Mouse (Mus musculus) testis, adult 2 months (tissue): ENCODE measurements around the gene Ap4s1. TPM values are rescaled to one million over a fixed set of nuclear protein-coding genes. Genes with fewer than 3 reads are reported as not detected.

Source experiments
- H3K27ac ChIP-seq: fragments of 200-500 bp; 2 replicates; pipeline ENCODE4 v1.5.1; 2012; ENCODE audit warnings: low read depth, low read length; ENCODE audit not compliant: control insufficient read depth, insufficient read depth
- H3K27me3 ChIP-seq: fragments of 200-500 bp; 2 replicates; pipeline ENCODE4 v1.6.1; 2012; ENCODE audit warnings: mild to moderate bottlenecking, low read length, moderate library complexity; ENCODE audit not compliant: control insufficient read depth, insufficient read depth
- H3K36me3 ChIP-seq: fragments of 200-500 bp; 2 replicates; pipeline ENCODE4 v1.6.1; 2012; ENCODE audit warnings: mild to moderate bottlenecking, low read length; ENCODE audit not compliant: control insufficient read depth, insufficient read depth
- H3K4me1 ChIP-seq: fragments of 200-500 bp; 2 replicates; pipeline ENCODE4 v1.6.1; 2012; ENCODE audit warnings: low read length; ENCODE audit not compliant: control insufficient read depth, insufficient read depth
- H3K4me3 ChIP-seq: fragments of 200-500 bp; 2 replicates; pipeline ENCODE4 v1.5.1; 2012; ENCODE audit warnings: low read depth, mild to moderate bottlenecking, low read length, moderate library complexity, mixed read lengths; ENCODE audit not compliant: control insufficient read depth
- CTCF ChIP-seq: fragments of 200-500 bp; IDR thresholded peaks from 2 replicates; pipeline ENCODE4 v1.5.1; 2012; ENCODE audit warnings: low read depth, mild to moderate bottlenecking, inconsistent platforms, low read length, moderate library complexity; ENCODE audit not compliant: control insufficient read depth, insufficient read depth, insufficient replicate concordance
- POLR2A ChIP-seq: fragments of 200-500 bp; IDR thresholded peaks from 2 replicates; pipeline ENCODE4 v1.6.1; 2012; ENCODE audit warnings: low read depth, mild to moderate bottlenecking, inconsistent platforms, low read length, moderate library complexity; ENCODE audit not compliant: control insufficient read depth
- polyA plus RNA-seq: library from polyadenylated mRNA; depleted of rRNA; stranded (reverse); fragments of >200 nt; gene quantifications from 2 replicates; pipeline ENCODE4 v1.2.3, GENCODE M21; 2012

The Ap4s1 gene
- polyA plus RNA-seq, 1 experiment = 8.3 TPM

DNA sequence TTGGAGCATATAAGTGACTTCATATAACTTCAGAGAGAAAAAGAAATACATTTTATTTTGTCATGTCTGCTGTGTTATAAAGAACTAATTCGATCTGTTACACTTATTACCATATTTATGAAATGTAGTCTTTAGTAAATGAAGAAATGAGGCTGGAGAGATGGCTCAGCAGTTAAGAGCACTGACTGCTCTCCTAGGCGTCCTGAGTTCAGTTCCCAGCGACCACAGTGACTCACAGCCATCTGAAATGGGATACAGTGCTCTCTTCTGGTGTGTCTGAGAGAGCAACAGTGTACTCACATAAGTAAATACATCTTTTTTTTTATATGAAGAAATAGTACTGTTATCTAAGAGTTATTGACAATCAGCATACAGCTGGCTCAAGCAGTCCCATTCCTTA lies 2.6 kb downstream of the Ap4s1 start:
- Histone ChIP-seq H3K27ac (0 out of 2 replicates have a peak overlapping the region, but pooled peaks have one; percentile 29), H3K4me1 (peaks cover 8% of the 10 kb centered on the region), H3K27me3 (no peaks in the 10 kb centered on the region), H3K4me3 (no peak overlapping the region), H3K36me3 (no peaks in the 10 kb centered on the region)
- TF ChIP-seq POLR2A (no peak), CTCF (no peak)

DNA sequence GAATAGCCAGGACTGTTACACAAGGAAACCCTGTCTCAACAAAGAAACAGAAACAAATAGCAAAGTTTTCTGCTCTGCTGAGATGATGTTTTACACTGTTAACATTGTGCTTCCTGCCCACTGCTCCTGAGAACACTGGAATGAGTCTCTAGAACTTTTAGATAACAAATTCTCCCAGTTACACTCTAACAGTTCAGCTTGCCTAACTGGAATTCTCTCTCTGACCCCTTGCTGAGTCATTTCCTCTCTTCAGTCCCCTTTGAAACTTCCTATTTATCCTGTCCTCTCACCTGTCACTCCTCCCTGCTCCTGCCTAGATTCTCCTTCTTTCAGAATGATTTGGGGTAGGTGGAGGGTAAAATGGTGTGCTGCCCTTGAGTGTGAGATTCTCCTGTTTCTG lies 3.3 kb downstream of the Ap4s1 start:
- Histone ChIP-seq H3K4me1 (peaks cover 6% of the 10 kb centered on the region), H3K27me3 (no peaks in the 10 kb centered on the region), H3K4me3 (no peak overlapping the region), H3K36me3 (no peaks in the 10 kb centered on the region), H3K27ac (peak overlapping the region; percentile 21)
- no peak for TF ChIP-seq POLR2A

DNA sequence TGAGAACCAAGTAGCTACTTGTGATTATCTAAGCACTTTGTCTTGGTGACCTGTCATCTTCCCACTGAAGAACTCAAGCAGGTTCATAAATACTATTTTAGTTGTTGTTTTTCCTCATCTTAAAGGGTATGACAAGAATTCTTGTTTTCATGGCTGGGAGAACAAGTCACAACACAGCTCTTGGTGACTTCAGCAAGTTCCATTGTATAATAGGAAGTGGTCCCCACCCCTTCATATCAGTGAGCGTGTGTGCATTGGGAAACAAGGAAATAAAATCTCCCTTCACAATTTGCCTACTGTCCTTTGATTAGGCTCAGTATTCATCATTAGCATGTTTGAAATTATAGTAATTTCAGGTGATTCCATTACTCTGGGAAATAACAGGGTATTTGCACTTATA lies 4.1 kb downstream of the Ap4s1 start:
- H3K27ac ChIP-seq = no peak overlapping the region
- TF ChIP-seq CTCF (no peak), POLR2A (no peak)
- no peaks in the 10 kb centered on the region for H3K36me3 ChIP-seq

DNA sequence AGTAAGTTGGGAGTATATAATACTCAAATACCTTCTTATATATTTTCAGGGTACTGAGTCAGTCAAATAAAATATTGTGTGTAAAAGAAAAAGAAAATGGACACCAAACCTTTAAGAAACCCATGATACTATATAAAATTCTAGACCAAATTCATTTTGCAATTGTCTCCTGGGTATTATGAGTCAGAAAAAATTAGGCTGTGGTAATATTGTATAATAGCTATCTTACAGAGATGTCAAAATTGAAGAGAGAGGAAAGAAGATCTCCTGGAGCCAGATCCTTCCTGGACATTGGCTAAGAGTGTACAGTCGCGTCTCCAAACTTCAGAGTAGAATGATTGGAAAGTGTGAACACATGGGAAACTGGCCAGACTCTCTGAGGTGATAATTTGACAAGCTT lies 5.3 kb downstream of the Ap4s1 start:
- TF ChIP-seq CTCF (no peak), POLR2A (no peak)
- H3K36me3 ChIP-seq = no peaks in the 10 kb centered on the region

More for the DNA sequence above, 4.1 kb downstream of the Ap4s1 start:
- peaks cover 4% of the 10 kb centered on the region for H3K4me1 ChIP-seq
- H3K4me3 ChIP-seq = no peak overlapping the region
- H3K27me3 ChIP-seq = no peaks in the 10 kb centered on the region

DNA sequence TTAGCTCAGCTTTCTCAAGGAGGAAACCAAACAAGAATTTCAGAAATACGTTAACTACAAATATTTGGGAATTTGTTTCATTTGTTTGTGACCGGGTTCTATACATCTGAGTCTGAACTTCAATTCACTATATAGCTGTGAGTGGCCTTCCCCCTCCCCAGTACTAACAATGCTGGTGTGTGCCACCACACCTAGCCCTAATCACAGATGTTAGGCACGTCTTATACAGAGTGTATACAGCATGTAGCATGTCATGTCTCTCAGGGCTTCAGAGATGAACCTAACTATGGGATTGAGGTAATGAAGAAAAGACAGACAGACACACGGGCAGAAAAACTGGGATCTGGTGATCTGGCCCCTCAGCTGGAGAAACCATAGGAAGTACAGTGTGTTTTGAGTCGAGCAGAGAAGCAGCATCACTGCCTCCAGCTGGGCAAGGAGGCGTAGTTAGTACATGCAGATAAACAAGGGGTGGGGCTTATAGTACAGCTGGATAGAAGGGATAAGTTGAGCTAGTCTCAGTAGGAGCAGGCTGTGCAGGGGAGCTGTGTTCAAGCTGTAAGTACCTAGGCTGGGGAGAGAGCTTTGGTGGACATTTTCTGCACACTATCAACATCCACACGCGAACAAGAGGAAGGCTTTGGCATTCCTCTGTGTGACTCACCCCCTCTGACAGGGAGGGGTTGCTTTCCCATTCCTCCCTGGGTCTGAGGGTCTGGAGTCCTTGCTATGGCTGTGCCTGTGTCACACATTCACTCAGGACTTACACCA lies 9.0 kb downstream of the Ap4s1 start:
- Histone ChIP-seq H3K4me3 (no peak overlapping the region), H3K4me1 (no peaks in the 10 kb centered on the region), H3K27me3 (no peaks in the 10 kb centered on the region), H3K27ac (no peak overlapping the region), H3K36me3 (no peaks in the 10 kb centered on the region)
- TF ChIP-seq CTCF (no peak), POLR2A (no peak)

More for the DNA sequence above, 5.3 kb downstream of the Ap4s1 start:
- no peak overlapping the region for H3K27ac ChIP-seq
- H3K27me3 ChIP-seq = no peaks in the 10 kb centered on the region
- H3K4me1 ChIP-seq = peaks cover 4% of the 10 kb centered on the region
- no peak overlapping the region for H3K4me3 ChIP-seq

DNA sequence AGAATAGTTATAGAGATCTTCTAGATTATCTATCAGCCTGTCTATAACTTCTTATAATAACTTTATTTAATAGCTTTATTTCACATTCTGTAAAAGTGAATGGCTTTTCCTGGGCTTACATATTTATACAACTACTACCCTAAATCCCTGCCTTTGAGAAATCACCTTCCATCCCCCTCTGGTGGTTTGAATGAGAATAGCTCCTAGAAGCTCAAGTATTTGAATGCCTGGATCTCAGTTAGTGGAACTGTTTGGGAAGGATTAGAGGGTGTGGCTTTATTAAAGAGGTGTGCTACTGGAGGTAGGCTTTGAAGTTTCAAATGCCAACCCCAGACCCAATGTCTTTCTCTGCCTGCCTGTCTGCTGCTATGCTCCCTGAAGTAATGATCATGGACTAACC lies 10.9 kb downstream of the Ap4s1 start:
- no peak for TF ChIP-seq POLR2A
- no peak for TF ChIP-seq CTCF
- Histone ChIP-seq H3K4me3 (no peak overlapping the region), H3K4me1 (no peaks in the 10 kb centered on the region), H3K27me3 (no peaks in the 10 kb centered on the region), H3K36me3 (no peaks in the 10 kb centered on the region), H3K27ac (no peak overlapping the region)

DNA sequence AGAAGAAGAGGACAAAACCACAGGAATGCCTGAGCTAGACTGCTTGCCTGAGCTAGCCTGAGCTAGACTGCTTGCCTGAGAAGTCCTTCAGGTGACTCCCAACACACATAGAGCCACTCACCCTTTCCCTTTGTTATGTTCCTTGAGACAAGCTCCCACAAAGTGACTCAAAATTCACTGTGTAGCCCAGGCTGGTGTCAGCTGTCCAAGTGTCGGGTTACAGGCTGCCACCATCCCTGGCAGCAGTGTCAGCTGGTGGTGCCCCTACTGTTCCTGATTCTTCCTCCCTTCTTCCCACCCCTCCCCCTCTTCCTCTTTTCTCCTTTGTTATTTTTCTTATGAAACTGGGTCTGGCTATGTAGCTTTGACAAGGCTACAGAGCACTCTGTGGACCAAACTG lies 13.0 kb downstream of the Ap4s1 start:
- Histone ChIP-seq H3K4me3 (no peak overlapping the region), H3K27ac (no peak overlapping the region), H3K36me3 (no peaks in the 10 kb centered on the region), H3K4me1 (peaks cover 2% of the 10 kb centered on the region), H3K27me3 (no peaks in the 10 kb centered on the region)
- TF ChIP-seq CTCF (no peak), POLR2A (no peak)

DNA sequence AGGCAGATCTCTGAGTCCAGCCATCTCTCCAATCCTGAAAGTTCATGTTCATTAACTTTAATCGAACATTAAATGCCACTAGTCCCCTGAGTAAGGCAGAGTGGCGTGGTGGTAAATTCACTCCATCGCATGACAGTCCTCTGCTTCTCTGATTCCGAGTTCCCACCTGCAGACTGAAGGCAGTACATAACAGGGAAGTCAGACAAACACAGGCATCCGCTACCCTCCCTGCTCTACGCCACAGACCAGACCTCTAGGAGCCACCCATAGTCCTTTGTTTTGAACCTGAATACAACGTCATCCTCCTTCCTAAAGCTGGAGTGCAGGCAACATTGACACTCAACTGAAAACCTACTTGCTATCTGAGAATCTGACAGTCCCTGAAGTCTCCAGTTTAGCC lies 13.7 kb downstream of the Ap4s1 start:
- H3K27ac ChIP-seq = no peak overlapping the region
- peaks cover 5% of the 10 kb centered on the region for H3K4me1 ChIP-seq
- TF ChIP-seq CTCF = no peak
- no peaks in the 10 kb centered on the region for H3K36me3 ChIP-seq
- H3K27me3 ChIP-seq = no peaks in the 10 kb centered on the region
- no peak overlapping the region for H3K4me3 ChIP-seq
